Mouse (Mus musculus): ENCODE results near the gene Wbp1.

DNA sequence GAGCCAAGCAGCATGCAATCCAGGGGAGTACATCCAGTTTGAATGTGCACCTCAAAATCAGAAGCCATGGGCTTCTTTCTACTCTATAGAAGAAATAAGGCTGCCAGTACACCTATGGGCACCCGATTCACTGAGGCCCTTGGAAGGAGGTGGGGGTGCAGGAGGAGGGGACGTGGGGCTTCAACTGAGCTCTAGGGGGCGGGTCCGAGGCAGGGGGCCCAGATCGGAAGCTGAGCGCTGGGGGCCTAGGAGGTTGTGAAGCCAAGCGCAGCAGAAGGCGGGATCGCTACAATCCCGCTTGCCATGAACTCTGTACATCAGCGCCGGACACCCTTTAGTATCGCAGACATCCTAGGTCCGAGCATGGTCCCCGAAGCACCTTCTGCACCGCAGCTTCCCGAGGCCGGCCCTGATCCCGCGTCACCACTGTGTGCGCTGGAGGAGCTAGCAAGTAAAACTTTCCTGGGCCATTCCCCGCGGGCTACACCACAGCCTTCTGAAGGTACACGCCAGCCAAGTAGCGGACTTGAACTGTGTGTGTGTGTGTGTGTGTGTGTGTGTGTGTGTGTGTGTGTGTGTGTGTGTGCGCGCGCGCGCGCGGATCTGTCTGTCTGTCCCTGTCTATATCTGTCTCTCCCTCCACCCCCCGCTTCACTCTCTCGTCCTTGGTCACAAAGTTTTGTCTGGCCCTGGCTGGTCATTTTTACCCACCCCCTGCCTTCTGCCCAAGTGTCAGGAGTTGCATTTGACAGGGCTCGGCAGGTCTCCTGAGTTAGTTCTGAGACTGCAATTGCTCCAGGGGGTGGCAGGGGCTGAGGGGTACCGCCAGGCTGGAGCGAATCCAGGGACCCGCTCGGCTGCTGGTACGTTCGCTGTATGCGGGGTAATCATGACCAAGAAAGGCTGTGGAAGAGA lies 35.0 kb downstream of the Wbp1 start, which contains the start of gene Lbx2:
- no peak for TF ChIP-seq CTCF (IDR thresholded peaks at IDR 0.05; ENCODE audit: low read depth)
- no peak for TF ChIP-seq EP300 (IDR thresholded peaks at IDR 0.05; ENCODE audit: low read depth)
